Mouse (Mus musculus) stomach, adult 2 months (tissue): ENCODE measurements around the gene Olfr1314. TPM values are rescaled to one million over a fixed set of nuclear protein-coding genes. Genes with fewer than 3 reads are reported as not detected.

ENCODE experiments used
- polyA plus RNA-seq: library from polyadenylated mRNA; depleted of rRNA; stranded (reverse); fragments of >200 nt; gene quantifications from 2 replicates; pipeline ENCODE4 v1.2.3, GENCODE M21; 2012; rRNA removed

Gene Olfr1314
- polyA plus RNA-seq = not detected in 2 replicates

GRCm38 (mm10) chr2:112096681-112097080, at the start of gene Olfr1314:
TSS of gene Olfr1314 (minus strand) at chr2:112096781.

GRCm38 (mm10) chr2:112140029-112140428, 43.4 kb upstream of the Olfr1314 start, which contains the start of gene Olfr1317:
TSS of gene Olfr1317 (plus strand) at chr2:112140329.

GRCm38 (mm10) chr2:112134877-112135276, 38.3 kb upstream of the Olfr1314 start, which contains the start of gene Olfr1316:
TSS of gene Olfr1316 (minus strand) at chr2:112134977.

GRCm38 (mm10) chr2:112115340-112115739, 18.8 kb upstream of the Olfr1314 start, which contains the start of gene Olfr1315-ps1:
TSS of gene Olfr1315-ps1 (minus strand) at chr2:112115440.

GRCm38 (mm10) chr2:112077743-112078142, 18.8 kb downstream of the Olfr1314 start, which contains the start of gene Olfr1313:
TSS of gene Olfr1313 (minus strand) at chr2:112077843.

GRCm38 (mm10) chr2:112050138-112050537, 46.4 kb downstream of the Olfr1314 start, which contains the start of gene Olfr1312:
TSS of gene Olfr1312 (minus strand) at chr2:112050238.

Other genes starting within 250 kb of the Olfr1314 start
- gene Olfr1305, start 219.6 kb downstream of the Olfr1314 start, polyA plus RNA-seq = not detected in 2 replicates
- gene Olfr1306, start 180.5 kb downstream of the Olfr1314 start, polyA plus RNA-seq = not detected in 2 replicates
- gene Olfr1307, start 147.3 kb downstream of the Olfr1314 start, polyA plus RNA-seq = not detected in 2 replicates
- not detected in 2 replicates for gene Olfr1308, start 131.8 kb downstream of the Olfr1314 start, polyA plus RNA-seq
- gene Olfr1309, start 106.5 kb downstream of the Olfr1314 start, polyA plus RNA-seq = not detected in 2 replicates
- gene Olfr1310, start 84.1 kb downstream of the Olfr1314 start, polyA plus RNA-seq = not detected in 2 replicates
- gene Olfr1311, start 72.4 kb downstream of the Olfr1314 start, polyA plus RNA-seq = not detected in 2 replicates
- gene Olfr1312, start 46.5 kb downstream of the Olfr1314 start, polyA plus RNA-seq = not detected in 2 replicates
- gene Olfr1313, start 18.9 kb downstream of the Olfr1314 start, polyA plus RNA-seq = not detected in 2 replicates
- not detected in 2 replicates for gene Olfr1315-ps1, start 18.7 kb upstream of the Olfr1314 start, polyA plus RNA-seq
- not detected in 2 replicates for gene Olfr1316, start 38.2 kb upstream of the Olfr1314 start, polyA plus RNA-seq
- not detected in 2 replicates for gene Olfr1317, start 43.5 kb upstream of the Olfr1314 start, polyA plus RNA-seq
- gene Olfr1318, start 57.4 kb upstream of the Olfr1314 start, polyA plus RNA-seq = not detected in 2 replicates
- 136 and 165 TPM in 2 replicates for gene Lpcat4, start 142.7 kb upstream of the Olfr1314 start, polyA plus RNA-seq
- gene Nutm1, start 162.5 kb upstream of the Olfr1314 start, polyA plus RNA-seq = not detected in 2 replicates
- gene Nop10, start 165.1 kb upstream of the Olfr1314 start, polyA plus RNA-seq = 19.7 and 22.1 TPM in 2 replicates
- gene Slc12a6, start 169.0 kb upstream of the Olfr1314 start, polyA plus RNA-seq = 3.3 and 5.2 TPM in 2 replicates
- gene Gm21985, start 169.5 kb upstream of the Olfr1314 start, polyA plus RNA-seq = not detected in 2 replicates